Mouse (Mus musculus) midbrain, embryonic 15.5 days (tissue): ENCODE results near the gene Cd300lf. TPM values are rescaled to one million over a fixed set of nuclear protein-coding genes. Genes with fewer than 3 reads are reported as not detected.
A peak's percentile ranks its signal among the peaks of the same experiment; 100 is the strongest.

ENCODE experiments used
- ATAC-seq: fragments of 200-750 bp; cut with Nextera tagmentation; replicated peaks from 2 replicates; pipeline ENCODE4 v1.8.0; 2017; ENCODE audit warnings: moderate TSS enrichment
- H3K27ac ChIP-seq: fragments of 300-500 bp; sonication (generic); 2 replicates; pipeline ENCODE4 v1.5.1; 2015; ENCODE audit warnings: mild to moderate bottlenecking, inconsistent platforms
- H3K27me3 ChIP-seq: fragments of 300-500 bp; sonication (generic); replicated peaks from 2 replicates; pipeline ENCODE4 v1.6.1; 2015; ENCODE audit warnings: inconsistent platforms
- H3K36me3 ChIP-seq: fragments of 300-500 bp; sonication (generic); replicated peaks from 2 replicates; pipeline ENCODE4 v1.6.1; 2015; ENCODE audit warnings: inconsistent platforms
- H3K4me1 ChIP-seq: fragments of 300-500 bp; sonication (generic); 2 replicates; pipeline ENCODE4 v1.6.1; 2015; ENCODE audit warnings: inconsistent platforms
- H3K4me2 ChIP-seq: fragments of 300-500 bp; sonication (generic); 2 replicates; pipeline ENCODE4 v1.6.1; 2015; ENCODE audit warnings: inconsistent platforms, mild to moderate bottlenecking, moderate library complexity
- H3K4me3 ChIP-seq: fragments of 300-500 bp; sonication (generic); 2 replicates; pipeline ENCODE4 v1.5.1; 2015; ENCODE audit warnings: mild to moderate bottlenecking, inconsistent platforms
- H3K9ac ChIP-seq: fragments of 300-500 bp; sonication (generic); 2 replicates; pipeline ENCODE4 v1.6.1; 2015; ENCODE audit warnings: mild to moderate bottlenecking, inconsistent platforms
- H3K9me3 ChIP-seq: fragments of 300-500 bp; sonication (generic); 2 replicates; pipeline ENCODE4 v1.6.1; 2016; ENCODE audit warnings: inconsistent platforms
- WGBS: fragments of 180-500 bp; shearing (Covaris S2); methylation state at CpG from one replicate; pipeline ENCODE4 v1.1.7; 2015; ENCODE audit warnings: mixed read lengths; 5-methylcytosine and 5-hydroxymethylcytosine counted together
- polyA plus RNA-seq: library from polyadenylated mRNA; unstranded; fragments of >200 nt; fragmentation: Nextera tagmentation; extraction: Ambion mirVana; gene quantifications from 2 replicates; pipeline ENCODE4 v1.2.1, GENCODE M21; 2015

Gene Cd300lf
- polyA plus RNA-seq, 1 experiment from 2014 or later, result 0.27 TPM

- WGBS, result 69% methylated on average over 3 of the region's 3 CpGs
- no peaks in the 10 kb centered on the region for H3K9me3 ChIP-seq
- H3K4me3 ChIP-seq, result no peak overlapping the region
- H3K27me3 ChIP-seq, result 0 out of 2 replicates have a peak, but pooled peaks cover 6% of the 10 kb centered on the region
- H3K4me2 ChIP-seq, result no peak overlapping the region
- peaks cover 13% of the 10 kb centered on the region for H3K4me1 ChIP-seq
- H3K36me3 ChIP-seq, result no peaks in the 10 kb centered on the region
- H3K9ac ChIP-seq, result no peak overlapping the region
- ATAC-seq, result no peak
- no peak overlapping the region for H3K27ac ChIP-seq
Observed at GRCm38 (mm10) chr11:115081373-115081772, 52.4 kb downstream of the Cd300lf start.

- no peak for ATAC-seq
- Histone ChIP-seq H3K4me1 (peaks cover 13% of the 10 kb centered on the region), H3K9me3 (no peaks in the 10 kb centered on the region), H3K36me3 (no peaks in the 10 kb centered on the region), H3K27ac (no peak overlapping the region), H3K27me3 (0 out of 2 replicates have a peak, but pooled peaks cover 6% of the 10 kb centered on the region), H3K9ac (no peak overlapping the region), H3K4me3 (no peak overlapping the region), H3K4me2 (no peak overlapping the region)
- 36% methylated on average over 13 of the region's 13 CpGs for WGBS
Observed at GRCm38 (mm10) chr11:115080886-115081285, 52.9 kb downstream of the Cd300lf start.

- H3K27ac ChIP-seq, result no peak overlapping the region
- WGBS, result 85% methylated on average over 5 of the region's 5 CpGs
Observed at GRCm38 (mm10) chr11:115078680-115079079, 55.1 kb downstream of the Cd300lf start.

GRCm38 (mm10) chr11:115077436-115077835, 56.4 kb downstream of the Cd300lf start:
- WGBS, result 93% methylated on average over 1 of the region's 1 CpGs
- Histone ChIP-seq H3K9ac (no peak overlapping the region), H3K4me2 (no peak overlapping the region), H3K9me3 (no peaks in the 10 kb centered on the region), H3K36me3 (no peaks in the 10 kb centered on the region), H3K4me3 (no peak overlapping the region), H3K27ac (no peak overlapping the region), H3K4me1 (no peaks in the 10 kb centered on the region), H3K27me3 (0 out of 2 replicates have a peak, but pooled peaks cover 3% of the 10 kb centered on the region)
- no peak for ATAC-seq

More at GRCm38 (mm10) chr11:115078680-115079079, 55.1 kb downstream of the Cd300lf start:
- no peak overlapping the region for H3K9ac ChIP-seq
- peaks cover 3% of the 10 kb centered on the region for H3K4me1 ChIP-seq
- no peaks in the 10 kb centered on the region for H3K9me3 ChIP-seq
- no peak overlapping the region for H3K4me3 ChIP-seq
- ATAC-seq, result no peak
- no peak overlapping the region for H3K4me2 ChIP-seq
- H3K36me3 ChIP-seq, result no peaks in the 10 kb centered on the region
- 0 out of 2 replicates have a peak, but pooled peaks cover 4% of the 10 kb centered on the region for H3K27me3 ChIP-seq

DNA sequence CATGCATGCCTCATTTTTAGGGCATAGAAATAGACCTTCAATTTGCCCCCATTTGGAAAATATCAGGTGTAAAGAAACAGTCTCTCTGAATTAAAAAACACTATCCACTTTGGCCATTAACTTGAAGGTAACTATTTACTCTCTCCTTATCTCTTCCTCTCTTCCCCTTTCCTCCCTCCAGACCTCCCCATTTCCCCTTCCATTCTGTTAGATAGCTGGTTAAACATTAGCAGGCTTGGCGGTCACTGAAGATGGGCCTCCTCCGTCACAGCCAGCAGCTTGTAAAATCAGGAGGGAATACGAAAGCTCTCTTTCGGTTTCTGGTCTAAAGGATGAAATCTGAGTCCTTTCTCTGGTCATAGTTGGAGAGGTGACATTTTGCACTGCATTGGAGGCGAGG, 57.9 kb downstream of the Cd300lf start:
- no peak for ATAC-seq
- H3K4me1 ChIP-seq, result peaks cover 13% of the 10 kb centered on the region
- no peaks in the 10 kb centered on the region for H3K9me3 ChIP-seq
- 79% methylated on average over 5 of the region's 5 CpGs for WGBS
- no peak overlapping the region for H3K27ac ChIP-seq
- no peaks in the 10 kb centered on the region for H3K36me3 ChIP-seq
- H3K9ac ChIP-seq, result no peak overlapping the region
- H3K4me2 ChIP-seq, result no peak overlapping the region
- H3K4me3 ChIP-seq, result no peak overlapping the region
- H3K27me3 ChIP-seq, result 0 out of 2 replicates have a peak, but pooled peaks cover 3% of the 10 kb centered on the region

DNA sequence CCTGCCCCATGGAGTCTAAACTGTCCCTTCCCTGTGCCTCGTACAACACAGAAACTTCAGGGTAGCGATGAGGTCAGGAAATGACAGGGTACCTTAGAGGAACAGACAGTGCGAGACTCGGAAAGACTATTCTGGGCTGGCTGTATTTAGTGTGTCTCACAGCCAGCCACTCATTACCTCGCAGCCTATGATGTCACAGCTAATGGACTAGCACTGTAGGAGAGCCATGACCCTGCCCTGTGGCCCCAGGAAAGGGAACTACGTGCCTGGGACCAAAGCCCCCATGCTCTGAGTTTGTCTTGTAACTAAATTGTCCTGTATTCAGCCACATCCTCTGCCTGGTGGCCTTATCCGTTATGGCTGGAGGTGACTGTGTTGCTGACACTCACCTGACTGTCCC, 58.4 kb downstream of the Cd300lf start:
- Histone ChIP-seq H3K36me3 (no peaks in the 10 kb centered on the region), H3K9ac (no peak overlapping the region), H3K27ac (no peak overlapping the region), H3K4me1 (peaks cover 13% of the 10 kb centered on the region), H3K9me3 (no peaks in the 10 kb centered on the region), H3K4me3 (no peak overlapping the region), H3K27me3 (0 out of 2 replicates have a peak, but pooled peaks cover 3% of the 10 kb centered on the region), H3K4me2 (no peak overlapping the region)
- no peak for ATAC-seq
- 85% methylated on average over 7 of the region's 7 CpGs for WGBS

DNA sequence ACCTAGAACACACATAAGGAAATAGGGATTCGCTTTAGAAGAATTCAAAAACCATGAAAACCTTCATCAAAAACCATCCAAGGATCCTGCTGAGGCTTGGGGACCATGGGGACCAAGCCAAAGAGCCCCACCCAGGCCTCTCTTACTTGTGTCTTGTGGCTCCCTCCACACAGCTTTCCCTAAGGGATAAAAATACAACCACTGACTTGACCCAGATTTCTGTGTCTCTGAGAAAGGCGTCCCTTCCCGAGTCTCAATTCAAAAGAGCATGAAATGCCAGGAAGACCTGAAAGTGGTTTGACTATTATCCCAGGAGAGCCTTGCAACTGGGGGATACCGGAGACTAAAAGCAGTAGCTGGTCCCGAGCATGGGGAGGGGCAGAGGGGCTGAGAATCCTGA, 60.8 kb downstream of the Cd300lf start:
- ATAC-seq, result no peak
- Histone ChIP-seq H3K4me1 (peaks cover 13% of the 10 kb centered on the region), H3K9ac (no peak overlapping the region), H3K9me3 (no peaks in the 10 kb centered on the region), H3K27ac (no peak overlapping the region), H3K27me3 (0 out of 2 replicates have a peak, but pooled peaks cover 6% of the 10 kb centered on the region), H3K4me3 (no peak overlapping the region), H3K36me3 (no peaks in the 10 kb centered on the region), H3K4me2 (no peak overlapping the region)
- 56% methylated on average over 5 of the region's 5 CpGs for WGBS

GRCm38 (mm10) chr11:115071631-115072294, 62.0 kb downstream of the Cd300lf start:
- peaks cover 13% of the 10 kb centered on the region for H3K4me1 ChIP-seq
- 0 out of 2 replicates have a peak overlapping the region, but pooled peaks have one; percentile 21 for H3K27ac ChIP-seq
- H3K9me3 ChIP-seq, result no peaks in the 10 kb centered on the region
- peak overlapping the region; percentile 28 for H3K4me2 ChIP-seq
- H3K27me3 ChIP-seq, result 0 out of 2 replicates have a peak, but pooled peaks cover 6% of the 10 kb centered on the region
- no peak for ATAC-seq
- WGBS, result 17% methylated on average over 14 of the region's 14 CpGs
- no peaks in the 10 kb centered on the region for H3K36me3 ChIP-seq
- H3K4me3 ChIP-seq, result no peak overlapping the region
- no peak overlapping the region for H3K9ac ChIP-seq

DNA sequence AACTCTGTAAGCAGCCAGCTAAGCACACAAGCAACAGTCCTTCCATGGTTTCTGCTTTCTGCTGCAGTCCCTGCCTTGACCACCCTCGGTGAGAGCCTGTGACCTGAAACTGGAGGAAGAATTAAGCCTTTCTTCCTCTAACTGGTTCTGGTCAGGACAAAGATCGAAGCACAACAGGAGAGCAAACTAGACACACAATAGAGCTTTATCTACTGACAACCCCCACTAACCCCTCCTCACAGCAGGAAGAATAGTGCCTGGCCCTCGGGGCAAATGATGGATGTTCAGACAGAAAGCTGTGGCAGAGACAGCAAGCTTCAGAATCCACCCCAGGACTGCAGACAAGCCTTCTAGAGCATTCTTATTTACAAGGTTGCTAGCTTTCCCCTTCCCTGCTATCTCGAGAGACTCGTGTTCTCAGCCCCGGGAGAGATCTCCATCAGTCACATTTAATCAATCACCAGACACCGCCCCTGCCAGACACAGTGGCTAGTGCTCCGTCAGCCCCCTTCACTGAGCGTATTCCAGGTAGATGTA, 62.7 kb downstream of the Cd300lf start:
- 6% methylated on average over 9 of the region's 9 CpGs for WGBS
- H3K9ac ChIP-seq, result no peak overlapping the region
- no peak for ATAC-seq

GRCm38 (mm10) chr11:115066768-115067167, 67.0 kb downstream of the Cd300lf start:
- no peaks in the 10 kb centered on the region for H3K36me3 ChIP-seq
- WGBS, result 72% methylated on average over 6 of the region's 6 CpGs
- ATAC-seq, result no peak
- no peak overlapping the region for H3K4me3 ChIP-seq
- H3K27ac ChIP-seq, result no peak overlapping the region
- peaks cover 9% of the 10 kb centered on the region for H3K4me1 ChIP-seq
- H3K27me3 ChIP-seq, result 0 out of 2 replicates have a peak, but pooled peaks cover 3% of the 10 kb centered on the region
- H3K9ac ChIP-seq, result no peak overlapping the region
- H3K9me3 ChIP-seq, result no peaks in the 10 kb centered on the region
- no peak overlapping the region for H3K4me2 ChIP-seq

More for the DNA sequence above, 62.7 kb downstream of the Cd300lf start:
- Histone ChIP-seq H3K36me3 (no peaks in the 10 kb centered on the region), H3K4me3 (no peak overlapping the region), H3K27me3 (0 out of 2 replicates have a peak, but pooled peaks cover 3% of the 10 kb centered on the region), H3K9me3 (no peaks in the 10 kb centered on the region), H3K4me2 (peak overlapping the region; percentile 28), H3K4me1 (peaks cover 13% of the 10 kb centered on the region), H3K27ac (no peak overlapping the region)
